Mouse (Mus musculus): Measurements from ENCODE around the gene Tgfbr2. TPM values are rescaled to one million over a fixed set of nuclear protein-coding genes. Genes with fewer than 3 reads are reported as not detected.
"Not testable (repeated sequence)": the region's sequence is repeated elsewhere in the genome, so short reads cannot be mapped to it uniquely, and the experiment has no call there.

Tgfbr2 gene
- polyA plus RNA-seq, 1 experiment from 2014 or later: 6.9 TPM

GRCm38 (mm10) chr9:116040852-116041251 lies 134.3 kb downstream of the Tgfbr2 start:
- 84% methylated on average over 14 of the region's 14 CpGs for WGBS (ENCODE audit: insufficient replicate concordance)
- not testable (repeated sequence) for H3K4me3 ChIP-seq; H3K9ac ChIP-seq; H3K4me1 ChIP-seq; H3K27ac ChIP-seq; H3K9me3 ChIP-seq (replicated peaks); ATAC-seq; H3K27me3 ChIP-seq (replicated peaks); H3K4me2 ChIP-seq; H3K36me3 ChIP-seq

- no peaks in the 10 kb centered on the region for H3K9me3 ChIP-seq (replicated peaks)
- H3K4me1 ChIP-seq: no peaks in the 10 kb centered on the region
- H3K27me3 ChIP-seq (replicated peaks): no peaks in the 10 kb centered on the region
- WGBS (ENCODE audit: insufficient replicate concordance): 68% methylated on average over 4 of the region's 4 CpGs
- H3K4me2 ChIP-seq: no peak overlapping the region
- no peak for ATAC-seq
- no peak overlapping the region for H3K9ac ChIP-seq
- no peak overlapping the region for H3K27ac ChIP-seq
- no peaks in the 10 kb centered on the region for H3K36me3 ChIP-seq
- no peak overlapping the region for H3K4me3 ChIP-seq
These were observed 135.2 kb downstream of the Tgfbr2 start for GRCm38 (mm10) chr9:116039981-116040380.

DNA sequence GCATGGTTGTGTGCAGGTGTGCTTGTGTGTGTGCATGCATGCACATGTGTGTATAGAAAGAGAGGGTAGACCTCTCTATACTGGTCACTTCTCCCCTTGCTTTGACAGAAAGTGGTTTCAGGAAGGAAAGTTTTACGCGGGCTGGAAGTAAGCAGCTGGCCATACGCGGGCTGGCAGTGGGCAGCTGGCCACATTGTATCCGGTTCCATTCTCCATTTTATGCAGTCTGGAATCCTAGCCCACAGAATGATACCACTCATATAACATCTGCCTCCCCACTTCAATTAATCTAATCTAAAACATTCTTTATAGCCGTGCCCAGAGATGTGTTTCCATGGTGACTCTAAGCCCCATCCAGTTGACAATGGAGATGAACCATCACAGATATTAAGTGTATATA lies 136.9 kb downstream of the Tgfbr2 start:
- no peak overlapping the region for H3K4me3 ChIP-seq
- WGBS (ENCODE audit: insufficient replicate concordance): 69% methylated on average over 6 of the region's 6 CpGs
- H3K27me3 ChIP-seq (replicated peaks): no peaks in the 10 kb centered on the region
- no peak overlapping the region for H3K9ac ChIP-seq
- H3K4me1 ChIP-seq: no peaks in the 10 kb centered on the region
- no peak overlapping the region for H3K27ac ChIP-seq
- no peaks in the 10 kb centered on the region for H3K36me3 ChIP-seq
- no peak overlapping the region for H3K4me2 ChIP-seq
- ATAC-seq: no peak
- H3K9me3 ChIP-seq (replicated peaks): no peaks in the 10 kb centered on the region
